Mouse (Mus musculus): ENCODE data around the gene Abcc3.

DNA sequence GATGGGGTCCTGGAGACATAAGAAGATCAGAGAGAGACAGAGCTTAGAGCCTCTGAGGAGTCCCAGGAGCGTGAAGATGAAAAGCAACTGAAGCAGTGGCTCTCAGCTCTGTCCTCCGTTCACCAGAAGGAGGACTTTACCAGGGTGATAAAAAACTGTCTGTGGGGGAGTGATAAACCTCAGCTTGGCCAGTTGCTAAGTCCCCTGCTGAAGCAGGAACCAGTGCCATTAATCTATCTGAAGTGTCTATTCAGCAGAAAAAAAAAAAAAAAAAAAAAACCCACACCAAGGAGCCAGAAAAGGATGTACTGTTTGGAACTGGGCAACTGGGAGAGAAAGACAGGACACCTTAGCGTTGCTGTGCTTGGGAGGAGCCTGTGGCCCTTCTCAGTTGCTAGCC is 41.7 kb downstream of the Abcc3 start:
- TF ChIP-seq CTCF (conservative IDR thresholded peaks at IDR 0.05; ENCODE audit: insufficient read depth, insufficient read length, low read depth, low read length) = no peak
- no peak for TF ChIP-seq POLR2A (IDR thresholded peaks at IDR 0.05; ENCODE audit: low read depth, low read length)

Data from kidney, adult 2 months (tissue).